Mouse (Mus musculus): ENCODE data around the gene Stx12.

Gene Stx12

DNA sequence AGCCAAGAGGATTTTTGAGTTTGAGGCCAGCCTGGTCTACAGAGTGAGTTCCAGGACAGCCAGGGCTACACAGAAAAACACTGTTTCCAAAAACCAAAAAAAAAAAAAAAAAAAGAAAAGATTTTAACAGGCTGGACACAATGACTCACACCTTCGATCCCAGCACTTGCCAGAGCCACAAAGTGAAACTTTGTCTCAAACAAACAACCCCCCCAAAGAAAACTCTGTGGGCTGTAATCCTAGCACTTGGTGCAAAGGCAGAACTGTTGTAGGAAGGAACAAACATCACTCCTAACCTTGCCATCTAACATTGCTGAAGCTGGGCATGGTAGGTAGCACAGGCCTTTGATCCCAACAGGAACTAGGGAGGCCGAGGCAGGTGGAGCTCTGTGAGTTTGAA lies 19.5 kb downstream of the Stx12 start:
- no peak for DNase-seq (ENCODE audit: low spot score in 2 of 2)

DNA sequence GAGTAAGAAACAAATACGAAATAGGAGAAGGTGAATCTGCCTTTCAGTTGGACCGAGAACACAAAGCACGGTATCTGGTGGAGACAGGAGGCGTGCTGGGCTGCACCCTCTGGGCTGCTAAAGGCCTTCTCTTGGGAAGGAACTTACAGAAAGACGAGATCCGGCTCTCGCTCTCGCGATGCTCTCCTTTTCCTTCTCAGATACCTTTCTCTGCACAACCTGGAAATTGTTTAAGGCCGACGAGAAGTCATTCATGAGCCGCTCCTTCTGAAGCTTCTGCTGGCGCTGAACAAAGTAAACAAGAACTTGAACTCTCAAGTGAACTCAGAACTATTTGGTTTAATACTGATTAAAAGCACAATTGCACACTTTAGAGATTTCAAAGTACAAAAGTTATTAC lies 21.3 kb downstream of the Stx12 start:
- no peak for DNase-seq (ENCODE audit: low spot score in 2 of 2)

DNA sequence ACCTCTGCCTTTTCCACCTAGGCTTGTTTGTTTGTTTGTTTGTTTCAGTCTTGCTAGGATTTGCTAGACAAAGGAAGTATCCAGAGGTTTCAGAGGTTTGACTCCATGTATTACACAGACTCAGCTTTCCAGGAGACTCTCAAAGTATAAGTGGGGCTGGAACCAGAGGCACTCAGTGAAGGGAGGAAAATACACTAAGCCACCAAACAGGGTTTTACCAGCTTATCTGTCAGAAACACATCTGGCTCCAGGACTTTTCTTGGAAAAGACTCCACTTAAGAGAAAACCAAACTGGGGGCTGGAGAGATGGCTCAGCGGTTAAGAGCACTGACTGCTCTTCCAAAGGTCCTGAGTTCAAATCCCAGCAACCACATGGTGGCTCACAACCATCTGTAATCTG lies 23.4 kb downstream of the Stx12 start:
- no peak for DNase-seq (ENCODE audit: low spot score in 2 of 2)

DNA sequence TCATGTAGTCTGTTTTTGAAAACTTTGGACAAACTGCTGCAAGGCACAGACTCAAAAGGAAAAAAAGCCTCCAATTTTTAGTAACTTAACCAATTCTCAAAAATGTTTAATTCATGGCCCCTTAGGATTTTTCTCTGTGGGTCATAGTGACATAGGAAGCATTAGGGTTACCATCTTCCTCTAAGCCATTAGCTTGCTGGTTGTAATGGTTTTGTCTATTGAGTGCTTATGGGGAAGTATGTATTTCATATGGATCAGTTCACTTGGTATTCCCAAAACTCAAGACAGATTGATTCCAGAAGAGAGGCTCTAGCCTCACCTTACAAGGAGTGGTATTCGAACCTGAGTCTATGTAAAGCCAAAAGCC lies 40.6 kb downstream of the Stx12 start:
- no peak for DNase-seq (ENCODE audit: low spot score in 2 of 2)

DNA sequence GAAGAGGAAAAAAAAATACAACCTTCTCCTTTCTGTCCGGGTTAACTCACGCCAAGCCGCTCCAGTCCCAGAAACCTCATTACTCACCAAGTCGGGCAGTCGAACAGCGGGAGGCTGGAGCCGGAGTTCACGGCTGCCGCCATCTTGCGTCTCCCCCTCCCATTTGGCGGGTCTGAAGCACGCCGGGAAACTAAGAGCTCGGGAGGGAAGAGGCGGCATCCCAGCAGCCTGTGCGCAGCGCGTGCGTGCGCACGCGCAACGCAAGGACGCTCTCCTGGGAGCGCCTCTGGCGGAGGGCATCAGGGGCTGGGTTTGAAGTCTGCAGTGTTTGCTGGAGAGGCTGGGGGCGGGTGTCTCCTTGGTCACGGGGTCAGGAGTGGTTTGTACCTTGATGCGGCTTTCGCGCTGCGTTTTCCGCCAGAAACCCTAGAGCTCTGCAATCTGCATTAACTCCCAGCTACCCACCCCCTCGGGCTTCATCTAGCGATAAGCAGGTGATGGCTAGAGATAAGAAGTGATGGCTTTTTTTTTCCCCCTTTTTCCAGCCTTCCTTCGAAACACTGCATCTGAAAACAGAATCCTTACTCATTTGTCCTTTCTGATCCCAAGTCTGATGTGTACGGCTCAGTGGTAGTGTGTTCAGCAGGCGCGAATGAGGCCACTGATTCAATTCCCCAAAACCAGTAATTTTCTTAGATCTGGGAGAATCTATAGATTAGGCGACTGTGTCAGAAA lies 41.2 kb downstream of the Stx12 start, which contains the start of gene Ppp1r8:
Gene Ppp1r8 (minus strand): TSS at position 200 of the 735 bp plus-strand sequence.
- DNase-seq (ENCODE audit: low spot score in 2 of 2), result peak; percentile 69 to 86

DNA sequence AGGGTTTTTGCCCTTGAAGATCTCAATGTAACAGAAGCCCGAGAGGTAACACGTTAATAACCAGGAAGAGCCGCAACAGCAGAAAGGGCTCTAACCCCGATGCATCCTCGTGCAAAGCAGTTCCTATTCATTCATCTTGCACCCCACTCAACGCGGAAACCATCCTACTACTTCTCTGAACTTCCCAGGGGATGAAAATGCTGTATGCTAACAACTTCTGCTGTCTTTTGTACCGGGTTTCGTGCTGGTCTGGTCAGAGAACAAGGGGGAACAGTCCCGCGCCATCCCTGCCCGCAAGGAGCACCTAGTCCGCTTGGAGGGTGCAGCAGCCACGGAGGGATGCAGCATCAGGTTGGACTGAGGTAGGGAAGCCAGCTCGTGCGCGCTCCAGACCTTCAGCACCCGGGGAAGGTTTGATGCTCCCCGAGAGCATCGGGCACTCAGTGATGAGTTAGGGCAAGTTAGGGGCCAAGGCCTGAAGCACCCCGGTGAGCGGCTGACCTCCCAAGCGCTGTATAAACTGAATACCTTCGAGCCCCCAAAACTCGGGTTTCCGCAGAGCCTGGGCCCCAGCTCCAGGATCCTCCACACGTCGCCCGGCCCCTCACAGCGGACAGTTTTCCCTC lies 41.9 kb downstream of the Stx12 start:
- DNase-seq (ENCODE audit: low spot score in 2 of 2), result peak in 1 of 2 experiments; percentile 13

DNA sequence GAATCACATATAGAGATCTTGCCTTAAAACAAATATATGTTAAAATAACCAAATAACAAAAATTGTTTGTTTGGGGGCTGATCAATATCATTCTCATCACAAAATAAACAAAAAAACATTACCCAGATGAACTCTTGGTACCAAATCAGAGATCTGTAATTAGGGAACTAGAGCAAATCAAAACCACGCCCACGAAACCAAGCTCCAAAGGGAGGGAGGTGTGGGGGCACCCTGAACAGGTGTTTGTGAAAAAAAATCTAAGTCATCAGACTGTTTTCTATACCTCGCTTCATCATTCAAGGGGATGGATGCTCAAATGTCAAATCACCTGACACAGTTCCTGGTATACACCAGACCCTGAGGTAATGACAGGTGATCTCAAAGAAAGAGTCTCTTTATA lies 42.8 kb downstream of the Stx12 start:
- no peak for DNase-seq (ENCODE audit: low spot score in 2 of 2)

DNA sequence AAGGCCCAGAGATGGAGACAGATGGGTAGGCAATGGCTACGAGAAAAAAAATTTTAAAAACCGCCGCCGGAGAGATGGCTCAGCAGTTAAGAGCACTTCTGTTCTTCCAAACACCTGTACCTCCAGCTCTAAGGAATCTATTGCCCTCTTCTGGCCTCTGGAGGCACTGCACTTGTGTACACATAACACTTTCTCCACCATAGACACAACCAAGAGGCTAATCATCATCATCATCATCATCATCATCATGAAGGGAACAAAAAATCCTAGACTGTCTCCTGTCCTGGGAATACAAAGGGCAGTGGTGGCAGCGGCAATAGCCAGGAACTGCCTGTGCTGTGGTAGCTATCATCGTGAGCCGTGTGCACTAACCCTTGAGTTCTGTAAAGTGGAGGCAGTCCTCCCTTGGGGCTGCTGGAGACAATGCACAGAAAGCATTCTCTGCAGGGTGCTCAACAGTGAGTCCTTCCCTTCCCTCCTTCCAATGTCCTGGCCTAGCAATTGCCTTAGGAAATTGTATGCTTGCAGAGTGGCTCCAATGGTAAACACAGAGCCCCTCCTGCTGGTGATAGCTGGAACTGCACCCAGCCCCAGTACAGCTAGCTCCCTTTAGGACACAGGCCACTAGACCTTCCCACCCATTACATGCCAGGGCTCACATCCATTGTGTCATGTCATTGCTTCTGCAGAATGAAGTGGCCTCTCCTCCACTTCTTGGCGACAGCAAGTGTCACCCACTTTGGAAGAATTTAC lies 60.5 kb downstream of the Stx12 start:
- DNase-seq (ENCODE audit: low spot score in 2 of 2), result peak; percentile 37 to 65

DNA sequence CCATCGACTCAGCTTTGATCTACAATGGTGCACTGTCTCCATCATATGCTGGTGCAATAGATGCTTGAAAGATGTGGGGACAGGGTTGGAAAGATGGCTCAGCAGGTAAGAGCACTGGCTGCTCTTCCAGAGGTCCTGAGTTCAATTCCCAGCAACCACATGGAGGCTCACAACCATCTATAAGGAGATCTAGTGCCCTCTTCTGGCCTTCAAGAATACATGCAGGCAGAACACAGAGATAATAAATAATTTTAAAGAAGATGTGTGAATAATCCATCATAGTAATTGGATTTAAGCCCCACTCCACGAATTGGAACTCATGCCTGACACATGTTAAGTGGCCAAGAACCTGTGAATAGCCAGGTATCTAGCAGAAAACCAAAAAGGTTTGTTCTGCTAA lies 65.9 kb downstream of the Stx12 start:
- no peak for DNase-seq (ENCODE audit: low spot score in 2 of 2)

DNA sequence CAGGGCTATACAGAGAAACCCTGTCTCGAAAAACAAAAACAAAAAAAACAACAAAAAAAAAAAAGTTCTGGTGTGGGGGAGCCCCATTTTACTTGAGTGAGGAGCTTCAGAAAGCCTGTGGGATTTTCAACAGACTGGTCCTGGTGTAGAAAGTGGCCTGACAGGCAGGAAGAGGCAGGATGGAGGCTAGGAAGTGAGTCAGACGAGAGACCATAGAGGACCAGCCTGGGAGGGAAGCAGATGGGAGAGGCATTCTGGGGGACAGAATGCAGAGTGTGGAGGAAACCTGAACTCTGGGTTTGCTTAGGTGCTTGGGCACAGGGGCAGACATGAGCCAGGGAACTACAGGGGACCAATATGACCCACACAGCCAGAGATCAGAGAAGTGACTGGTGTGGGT lies 67.5 kb downstream of the Stx12 start:
- no peak for DNase-seq (ENCODE audit: low spot score in 2 of 2)

DNA sequence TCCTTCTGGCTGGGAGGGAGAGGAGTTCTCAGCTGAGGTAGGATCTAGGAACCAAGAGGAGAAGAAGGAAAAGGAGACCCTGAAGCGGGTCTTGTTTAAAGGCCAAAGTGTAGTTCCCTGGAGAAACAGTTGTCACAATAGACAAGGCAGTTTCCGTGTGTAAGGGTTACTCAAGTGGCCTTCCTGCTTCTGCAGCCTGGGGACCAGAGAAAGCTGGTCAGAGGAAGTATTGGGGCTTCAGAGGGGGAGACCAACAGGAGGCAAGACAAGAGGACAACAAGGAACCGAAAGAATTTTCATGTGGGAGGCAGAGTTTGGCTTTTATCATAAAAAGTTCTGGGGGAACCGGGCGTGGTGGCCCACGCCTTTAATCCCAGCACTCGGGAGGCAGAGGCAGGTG lies 67.9 kb downstream of the Stx12 start:
- DNase-seq (ENCODE audit: low spot score in 2 of 2), result no peak

DNA sequence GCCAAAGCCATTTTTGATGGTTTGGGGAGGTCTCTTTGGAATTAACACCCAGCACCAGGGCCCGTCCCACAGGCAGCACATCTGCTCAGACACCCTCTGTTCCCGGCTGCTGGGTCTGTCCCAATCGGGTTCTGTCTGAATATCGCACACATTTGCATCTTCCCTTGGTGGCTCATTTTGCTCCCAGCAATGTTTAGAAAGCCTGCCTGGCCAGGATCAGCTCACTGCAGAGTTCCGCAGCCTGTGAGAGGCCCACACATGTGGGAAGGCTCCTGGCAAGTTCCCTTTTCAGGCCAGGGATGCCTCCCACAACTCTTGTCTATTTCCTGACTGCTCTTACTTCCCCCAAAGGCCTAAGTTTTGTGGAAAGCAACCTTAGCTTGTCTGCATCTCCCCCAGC lies 74.7 kb downstream of the Stx12 start:
- DNase-seq (ENCODE audit: low spot score in 2 of 2), result no peak

DNA sequence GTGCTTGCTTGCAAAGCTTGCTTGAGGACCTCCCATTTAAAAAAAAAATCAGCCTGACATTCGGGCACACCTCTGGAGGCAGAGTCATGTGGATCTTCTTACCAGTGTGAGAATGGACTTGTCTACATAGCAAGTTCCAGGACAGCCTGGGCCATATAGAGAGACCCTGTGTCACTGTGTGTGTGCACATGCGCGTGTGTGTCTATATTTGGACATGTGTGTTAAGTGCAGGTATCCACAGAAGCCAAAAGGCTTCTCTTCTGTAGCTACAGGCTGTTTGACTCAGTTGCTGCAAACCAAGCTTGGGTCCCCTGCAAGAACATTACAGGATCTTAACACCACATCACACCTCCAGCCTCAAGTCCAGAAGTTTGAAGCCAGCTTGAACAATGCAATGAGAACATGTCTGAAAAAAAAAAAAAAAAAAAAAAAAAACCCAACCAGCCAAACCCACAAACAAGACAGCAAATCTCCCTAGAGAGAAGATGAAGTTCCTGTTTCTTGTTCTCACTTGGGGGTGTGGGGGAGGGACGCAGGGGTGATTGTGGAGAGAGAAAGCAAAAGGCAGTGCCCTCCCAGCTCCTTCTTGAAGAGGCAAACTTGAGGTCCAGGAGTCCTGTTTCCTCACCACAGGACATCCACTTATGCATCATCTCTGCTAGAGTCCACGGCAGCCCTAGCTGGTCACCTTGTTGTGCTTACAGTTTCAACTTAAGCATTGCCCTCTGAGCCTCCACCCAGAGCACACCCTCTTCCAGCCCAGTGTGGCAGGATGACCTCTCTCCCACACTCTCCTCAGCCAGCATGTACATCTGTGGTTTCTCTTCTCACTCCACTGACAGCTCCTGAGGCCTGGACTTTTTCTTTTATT lies 76.3 kb downstream of the Stx12 start:
- DNase-seq (ENCODE audit: low spot score in 2 of 2), result no peak

DNA sequence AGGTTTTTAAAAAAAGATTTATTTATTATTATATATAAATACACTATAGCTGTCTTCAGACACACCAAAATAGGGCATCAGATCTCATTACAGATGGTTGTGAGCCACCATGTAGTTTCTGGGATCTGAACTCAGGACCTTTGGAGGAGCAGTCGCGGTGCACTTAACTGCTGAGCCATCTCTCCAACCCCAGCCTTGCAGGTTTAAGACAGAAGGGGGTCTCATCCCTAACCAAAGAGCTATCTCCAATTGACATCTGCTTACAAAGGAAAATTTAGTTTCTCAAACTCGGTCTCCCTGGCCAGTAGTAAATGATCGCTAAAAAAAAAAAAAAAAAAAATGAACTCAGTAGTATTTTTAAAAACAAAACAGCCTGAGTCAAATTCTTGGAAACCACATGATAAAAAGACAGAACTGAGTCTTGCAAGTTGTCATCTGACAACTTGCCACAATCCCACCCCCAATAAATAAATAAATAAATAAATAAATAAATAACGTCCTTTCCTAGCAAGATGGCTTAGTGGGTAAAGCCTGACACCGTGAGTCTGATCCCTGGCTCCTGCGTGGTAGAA lies 77.6 kb downstream of the Stx12 start:
- no peak for DNase-seq (ENCODE audit: low spot score in 2 of 2)

DNA sequence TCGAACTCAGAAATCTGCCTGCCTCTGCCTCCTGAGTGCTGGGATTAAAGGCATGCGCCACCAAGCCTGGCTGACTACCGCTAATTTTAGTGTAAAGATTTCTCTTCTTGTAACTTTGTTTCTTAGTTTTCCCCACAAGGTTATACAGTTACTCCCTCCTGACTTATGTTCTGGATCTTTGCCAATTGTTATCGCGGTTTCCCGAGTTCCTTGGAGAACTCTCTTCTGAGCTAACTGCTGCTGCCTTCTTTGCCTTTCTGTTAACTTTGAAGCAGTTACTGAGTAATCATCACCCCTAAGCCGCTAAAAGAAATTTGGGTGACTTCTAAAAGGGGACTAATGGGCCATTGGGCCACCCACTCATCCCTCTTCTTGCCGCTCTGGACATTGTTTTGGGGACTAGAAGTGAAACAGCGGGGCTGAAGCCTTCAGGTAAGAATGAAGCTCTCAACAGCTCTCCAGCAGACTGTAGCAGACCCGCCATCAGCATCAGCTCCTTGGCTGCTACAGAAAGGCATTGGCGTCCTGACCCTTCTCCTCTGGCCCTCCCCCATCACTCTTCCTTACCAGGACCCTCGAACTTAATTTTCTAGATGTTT lies 78.6 kb downstream of the Stx12 start:
- no peak for DNase-seq (ENCODE audit: low spot score in 2 of 2)

DNA sequence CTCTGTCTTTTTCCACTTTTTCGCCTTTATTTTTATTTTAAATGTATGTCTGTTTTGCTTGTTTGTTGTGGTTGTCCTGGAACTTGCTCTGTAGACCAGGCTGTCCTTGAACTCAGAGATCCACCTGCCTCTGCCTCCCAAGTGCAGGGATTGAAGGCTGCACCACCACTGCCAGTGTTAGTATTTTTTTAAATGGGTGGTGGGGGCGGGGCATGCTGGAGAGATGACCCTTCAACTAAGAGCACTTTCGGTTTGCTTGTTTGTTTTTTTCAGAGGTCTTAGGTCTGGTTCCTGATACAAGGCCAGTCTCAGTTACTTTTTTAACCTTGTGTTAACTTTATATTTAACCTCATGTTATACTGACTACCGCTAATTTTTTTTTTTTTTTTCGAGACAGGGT lies 79.2 kb downstream of the Stx12 start:
- DNase-seq (ENCODE audit: low spot score in 2 of 2), result no peak

DNA sequence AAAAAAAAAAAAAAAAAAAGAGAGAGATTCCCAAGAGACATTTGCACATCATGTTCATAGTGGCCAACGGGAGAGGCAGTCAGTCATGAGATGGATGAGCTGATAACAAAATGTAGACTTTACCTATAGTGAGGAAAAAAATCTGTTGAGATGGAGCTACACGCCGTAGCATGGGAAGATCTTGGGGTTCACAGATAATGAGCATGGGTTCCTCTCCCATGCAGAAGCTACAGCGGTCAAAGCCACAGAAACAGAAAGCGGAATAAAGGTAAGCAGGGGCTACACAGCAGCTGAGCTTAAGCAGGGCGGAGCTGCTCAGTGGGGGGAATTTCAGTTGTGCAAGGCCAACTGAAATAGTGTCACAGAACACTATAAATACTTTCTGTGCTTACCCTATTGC lies 80.0 kb downstream of the Stx12 start:
- no peak for DNase-seq (ENCODE audit: low spot score in 2 of 2)

DNA sequence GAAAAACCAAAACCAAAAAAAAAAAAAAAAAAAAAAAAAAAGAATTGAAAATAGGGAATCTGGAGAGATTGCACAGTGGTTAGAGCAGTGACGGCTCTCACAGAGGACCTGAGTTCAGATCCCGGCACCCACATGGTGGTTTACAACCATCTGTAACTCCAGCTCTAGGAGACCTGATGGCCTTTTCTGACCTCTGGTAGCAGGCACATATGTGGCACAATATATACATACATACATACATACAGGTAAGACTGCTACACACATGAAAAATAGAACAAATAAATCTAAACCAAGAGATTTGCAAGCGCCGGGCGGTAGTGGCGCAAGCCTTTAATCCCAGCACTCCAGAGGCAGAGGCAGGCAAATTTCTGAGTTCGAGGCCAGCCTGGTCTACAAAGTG lies 80.4 kb downstream of the Stx12 start:
- no peak for DNase-seq (ENCODE audit: low spot score in 2 of 2)

All from urinary bladder, postnatal 36 days (tissue).